Mouse (Mus musculus): ENCODE data around the gene Kdm5d. TPM values are rescaled to one million over a fixed set of nuclear protein-coding genes. Genes with fewer than 3 reads are reported as not detected.

Gene Kdm5d
- 13.1 TPM for polyA plus RNA-seq (2014; fragmentation: Illumina TruSeq; extraction: RNeasy Lipid Tissue Mini Kit (QIAGEN cat#74804); ENCODE audit: low read depth, low replicate concordance)

GRCm38 (mm10) chrY:897393-898227, at the start of gene Kdm5d:
Gene Kdm5d (plus strand): TSS chrY:897788.

Other genes starting within 250 kb of the Kdm5d start
- gene Zfy1, start 100.4 kb upstream of the Kdm5d start, polyA plus RNA-seq (2014; fragmentation: Illumina TruSeq; extraction: RNeasy Lipid Tissue Mini Kit (QIAGEN cat#74804); ENCODE audit: low read depth, low replicate concordance), result not detected
- 0.17 TPM for gene Uba1y, start 79.1 kb upstream of the Kdm5d start, polyA plus RNA-seq (2014; fragmentation: Illumina TruSeq; extraction: RNeasy Lipid Tissue Mini Kit (QIAGEN cat#74804); ENCODE audit: low read depth, low replicate concordance)
- gene Eif2s3y, start 112.8 kb downstream of the Kdm5d start, polyA plus RNA-seq (2014; fragmentation: Illumina TruSeq; extraction: RNeasy Lipid Tissue Mini Kit (QIAGEN cat#74804); ENCODE audit: low read depth, low replicate concordance), result 79.5 TPM

Data from adipose tissue, adult 10 weeks (tissue).